Mouse (Mus musculus) retina, adult 2 months (tissue): ENCODE results near the gene Tspan12.
"Not testable (repeated sequence)": the region's sequence is repeated elsewhere in the genome, so short reads cannot be mapped to it uniquely, and the experiment has no call there.

Experiments used
- DNase-seq: peaks from one replicate; pipeline ENCODE4 v3.0.0-alpha.2; 2012; ENCODE audit warnings: low read depth, low spot score

The Tspan12 gene

DNA sequence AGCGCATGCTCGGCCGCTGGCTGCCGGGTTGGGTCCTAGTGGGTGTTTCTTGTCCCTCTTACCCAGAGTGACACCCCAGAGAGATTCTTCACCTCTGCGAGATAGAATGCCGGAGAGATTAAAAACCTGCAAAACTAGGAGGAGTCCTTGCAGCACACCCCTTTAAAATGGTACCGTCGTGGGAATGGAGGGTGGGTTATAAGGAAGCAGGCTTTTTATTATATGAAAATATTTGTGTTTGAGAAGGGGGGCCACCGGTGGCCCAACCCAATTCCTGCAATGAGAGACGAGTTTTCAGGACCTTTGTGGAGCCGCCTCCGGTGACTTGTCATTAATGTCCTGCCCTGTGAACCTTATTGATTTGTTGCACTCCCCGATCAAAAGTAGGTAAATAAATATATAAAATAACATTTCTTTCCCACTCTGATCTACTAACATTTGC, at the start of gene Tspan12:
TSS of gene Tspan12 (minus strand) at position 172 of the 442 bp plus-strand sequence.
- DNase-seq = no peak

DNA sequence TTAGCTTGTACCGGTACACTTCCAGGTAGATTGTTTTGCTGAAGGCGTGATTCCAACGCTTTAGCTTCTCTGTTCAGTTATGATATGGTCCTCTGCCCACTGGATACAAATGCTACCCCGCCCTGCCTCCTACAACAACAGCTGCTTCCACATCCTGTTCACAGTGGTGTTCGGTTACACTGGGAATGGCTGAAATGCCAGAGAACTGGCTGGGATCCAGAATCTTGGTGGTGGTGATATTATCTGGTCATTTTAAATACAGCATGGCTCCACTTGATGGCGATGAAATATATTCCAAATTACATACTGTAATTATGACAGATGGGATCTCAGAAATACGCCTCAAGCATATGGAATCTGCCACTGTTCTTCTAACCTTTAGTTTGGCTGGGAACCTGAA, 42.1 kb upstream of the Tspan12 start:
- no peak for DNase-seq

DNA sequence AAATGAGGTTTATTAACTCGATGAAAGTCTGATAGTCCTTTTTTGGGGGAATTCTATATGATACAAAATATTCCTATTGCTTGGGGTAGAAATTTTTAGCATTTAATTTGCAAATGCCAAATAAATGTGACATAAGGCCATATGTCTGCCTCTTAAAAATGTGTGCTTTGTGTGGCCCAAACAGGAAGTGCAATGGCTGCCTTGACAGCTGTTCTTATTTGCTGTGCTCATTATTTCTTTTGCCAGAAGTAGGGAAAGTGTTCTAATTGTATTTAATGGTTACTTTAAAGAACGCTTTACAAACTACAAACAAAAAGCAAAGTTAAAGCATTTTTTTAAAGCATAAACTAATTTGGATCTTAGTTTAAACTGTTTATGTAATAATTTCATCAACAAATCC, 36.8 kb upstream of the Tspan12 start:
- DNase-seq = no peak

DNA sequence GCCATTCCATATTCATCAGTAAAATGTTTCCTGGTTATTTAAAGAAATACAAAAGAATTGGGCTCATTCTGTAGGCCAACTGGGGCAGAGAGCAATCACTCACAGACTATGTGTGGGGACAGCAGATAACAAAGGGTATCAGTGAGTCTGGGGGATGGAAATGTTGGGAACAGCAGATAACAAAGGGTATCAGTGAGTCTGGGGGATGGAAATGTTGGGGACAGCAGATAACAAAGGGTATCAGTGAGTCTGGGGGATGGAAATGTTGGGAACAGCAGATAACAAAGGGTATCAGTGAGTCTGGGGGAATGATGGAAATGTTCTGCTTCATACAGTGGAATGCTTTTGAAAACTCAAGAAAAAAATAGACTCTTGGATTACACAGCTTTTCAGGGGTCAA, 35.7 kb upstream of the Tspan12 start:
- not testable (repeated sequence) for DNase-seq

DNA sequence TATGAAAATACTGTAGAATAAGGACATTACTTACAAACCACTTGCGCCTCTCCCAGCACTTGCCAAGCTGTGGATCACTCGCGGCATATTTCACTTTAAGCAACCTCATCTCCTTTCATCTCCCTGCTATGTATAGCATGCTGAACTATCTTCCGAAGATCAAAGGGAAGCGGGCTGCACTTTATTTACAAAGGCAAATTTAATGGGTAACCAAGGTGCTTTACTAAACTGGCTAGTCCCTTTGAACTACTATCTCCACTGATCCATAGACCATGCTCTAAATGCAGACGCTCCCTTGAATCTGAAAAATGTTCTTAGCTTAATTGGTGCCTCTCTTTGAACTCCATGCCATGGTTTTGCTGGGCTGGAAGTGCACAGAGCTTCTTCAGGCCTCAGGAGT, 27.2 kb upstream of the Tspan12 start:
- DNase-seq = no peak

DNA sequence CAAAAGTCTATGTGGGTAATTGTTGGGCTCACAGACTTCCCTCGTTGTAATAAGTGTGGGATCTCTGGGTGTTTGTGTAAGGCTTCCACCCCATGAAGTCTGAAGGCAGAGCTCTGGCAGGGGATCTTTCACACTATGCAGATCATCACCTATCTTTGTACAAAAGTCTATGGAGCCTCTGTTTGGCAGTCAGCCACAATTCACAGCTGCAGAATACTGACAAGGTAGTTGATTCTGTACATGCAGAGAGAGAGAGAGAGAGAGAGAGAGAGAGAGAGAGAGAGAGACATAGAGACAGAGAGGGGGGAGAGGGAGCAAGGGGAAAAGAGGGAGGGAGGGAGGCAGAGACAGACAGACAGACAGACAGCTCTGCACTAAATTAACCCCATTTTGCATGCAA, 15.0 kb upstream of the Tspan12 start:
- DNase-seq = no peak

DNA sequence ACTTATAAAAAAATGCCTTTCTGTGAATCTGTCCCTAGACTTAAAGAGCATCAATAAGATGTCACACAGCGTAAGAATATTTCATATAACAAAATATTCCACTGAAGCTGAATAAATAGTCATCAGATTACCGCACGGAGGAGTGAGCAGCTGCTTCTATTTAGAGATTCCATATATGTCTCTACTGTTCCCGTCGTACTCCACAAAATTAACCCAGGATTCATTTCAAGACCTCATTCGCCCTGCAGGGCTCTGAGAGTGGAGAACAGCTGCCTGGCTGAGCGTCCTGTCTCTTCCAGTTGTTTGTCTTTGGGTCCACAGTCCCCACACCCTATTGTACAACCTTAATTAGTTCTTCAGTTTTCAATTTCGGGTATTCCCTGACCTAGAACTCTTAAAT, 11.9 kb upstream of the Tspan12 start:
- no peak for DNase-seq

GRCm38 (mm10) chr6:21863561-21863960, 11.2 kb upstream of the Tspan12 start:
- no peak for DNase-seq

GRCm38 (mm10) chr6:21861316-21861715, 9.0 kb upstream of the Tspan12 start:
- DNase-seq = no peak

DNA sequence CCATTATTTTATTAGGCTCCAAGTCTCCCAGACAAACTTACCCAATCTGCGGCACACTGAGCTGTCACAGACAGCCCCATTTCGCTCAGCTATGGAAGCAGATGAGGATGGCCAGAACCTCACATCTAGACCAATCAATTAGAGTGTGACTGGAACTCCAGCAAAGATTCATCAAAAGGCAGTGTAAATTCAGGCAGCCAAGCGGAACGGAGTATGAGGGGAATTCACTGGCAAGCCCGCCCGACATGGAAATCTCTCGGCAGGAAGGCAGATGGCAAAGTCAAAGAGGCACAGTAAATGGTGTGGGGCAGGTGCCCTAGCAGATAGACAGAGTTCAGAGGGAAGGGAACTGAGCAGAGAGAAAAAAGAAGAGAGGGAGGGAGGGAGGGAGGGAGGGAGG, 5.5 kb upstream of the Tspan12 start:
- DNase-seq = no peak

DNA sequence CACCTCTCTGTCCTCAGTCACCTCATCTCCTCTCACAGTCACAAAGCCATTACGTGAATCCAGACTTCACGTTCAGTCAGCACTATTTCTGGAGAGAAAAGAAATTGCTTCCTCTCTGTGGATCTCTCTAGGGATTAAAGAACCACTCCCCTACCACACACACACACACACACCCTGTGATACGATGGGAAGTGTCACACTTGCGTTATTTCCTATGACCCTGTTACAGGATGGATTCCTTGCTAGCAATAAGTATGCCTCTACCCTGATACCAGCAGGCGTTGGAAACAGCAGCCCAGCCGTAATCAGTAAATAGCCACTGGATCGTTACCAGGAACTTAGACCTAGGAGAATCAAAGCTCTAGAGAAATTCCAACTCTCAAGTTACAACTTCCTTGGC, 3.6 kb upstream of the Tspan12 start:
- DNase-seq = no peak

DNA sequence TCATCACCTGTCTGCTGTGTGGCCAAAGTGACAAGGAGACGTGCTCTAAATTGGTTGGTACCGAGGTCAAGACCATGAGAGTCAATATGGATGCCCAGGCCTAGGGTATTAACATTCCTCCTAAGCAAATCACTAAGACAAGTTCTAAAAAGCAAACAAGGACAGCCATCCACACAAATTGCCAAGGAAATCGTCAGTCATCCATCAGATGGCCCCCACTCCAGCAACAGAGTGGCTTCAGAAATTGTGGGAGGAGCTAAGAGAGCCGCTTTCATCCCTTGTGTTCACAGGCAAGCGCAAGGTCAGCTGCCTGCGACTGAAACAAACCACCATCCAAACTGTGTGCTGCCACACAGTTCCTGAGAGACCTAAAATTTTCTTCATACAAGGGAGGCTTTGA, 1.0 kb upstream of the Tspan12 start:
- no peak for DNase-seq

DNA sequence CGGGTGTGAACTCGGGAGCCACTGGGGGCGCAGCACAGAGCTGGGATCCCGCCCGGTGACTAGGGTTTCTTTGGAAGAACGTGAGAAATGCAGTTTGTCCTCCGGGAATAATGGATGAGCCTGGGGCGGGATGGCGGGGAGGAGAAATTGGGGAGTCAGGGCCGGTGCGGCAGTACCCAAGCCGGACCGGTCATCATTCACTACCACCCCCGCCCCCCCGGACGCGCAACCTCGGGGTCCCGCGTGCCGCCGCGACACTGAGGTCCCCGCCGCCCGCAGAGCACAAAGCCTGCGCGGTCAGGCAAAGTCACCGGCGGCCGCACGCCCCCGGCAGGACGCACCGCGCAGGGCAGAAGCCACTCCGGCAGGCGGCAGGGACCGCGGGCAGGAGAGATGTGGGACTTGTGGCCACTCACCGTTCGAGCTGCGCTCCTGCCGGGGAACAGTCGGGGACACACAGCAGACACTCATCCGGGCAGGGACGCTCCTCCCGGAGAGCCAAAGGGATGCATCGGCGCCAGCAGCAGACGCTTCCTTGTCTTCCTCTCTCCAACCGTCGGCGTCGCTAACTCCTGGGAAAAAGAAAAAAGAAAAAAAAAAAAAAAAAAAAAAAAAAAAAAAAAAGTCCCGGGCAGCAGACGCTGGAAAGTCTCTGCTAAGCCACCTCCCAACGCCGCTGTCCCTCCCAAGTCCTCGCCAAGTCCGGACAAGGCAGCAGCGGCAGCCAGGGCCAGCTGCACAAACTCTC, 545 bp downstream of the Tspan12 start:
- no peak for DNase-seq

DNA sequence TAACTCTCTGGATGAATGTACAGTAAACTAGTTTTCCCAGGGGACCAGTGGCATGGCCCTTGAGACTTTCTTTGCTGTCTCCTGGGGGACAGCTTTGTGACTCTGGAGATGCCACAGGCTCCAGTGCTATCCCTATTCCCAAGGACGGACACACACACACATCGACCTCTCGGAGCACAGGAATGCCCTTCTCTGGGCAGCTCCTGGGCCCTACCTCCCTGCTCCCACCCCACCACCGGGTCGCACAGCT, 1.0 kb downstream of the Tspan12 start:
- DNase-seq = no peak

- no peak for DNase-seq
Measured at GRCm38 (mm10) chr6:21850526-21851345, 1.6 kb downstream of the Tspan12 start.

GRCm38 (mm10) chr6:21848808-21849207, 3.5 kb downstream of the Tspan12 start:
- no peak for DNase-seq

DNA sequence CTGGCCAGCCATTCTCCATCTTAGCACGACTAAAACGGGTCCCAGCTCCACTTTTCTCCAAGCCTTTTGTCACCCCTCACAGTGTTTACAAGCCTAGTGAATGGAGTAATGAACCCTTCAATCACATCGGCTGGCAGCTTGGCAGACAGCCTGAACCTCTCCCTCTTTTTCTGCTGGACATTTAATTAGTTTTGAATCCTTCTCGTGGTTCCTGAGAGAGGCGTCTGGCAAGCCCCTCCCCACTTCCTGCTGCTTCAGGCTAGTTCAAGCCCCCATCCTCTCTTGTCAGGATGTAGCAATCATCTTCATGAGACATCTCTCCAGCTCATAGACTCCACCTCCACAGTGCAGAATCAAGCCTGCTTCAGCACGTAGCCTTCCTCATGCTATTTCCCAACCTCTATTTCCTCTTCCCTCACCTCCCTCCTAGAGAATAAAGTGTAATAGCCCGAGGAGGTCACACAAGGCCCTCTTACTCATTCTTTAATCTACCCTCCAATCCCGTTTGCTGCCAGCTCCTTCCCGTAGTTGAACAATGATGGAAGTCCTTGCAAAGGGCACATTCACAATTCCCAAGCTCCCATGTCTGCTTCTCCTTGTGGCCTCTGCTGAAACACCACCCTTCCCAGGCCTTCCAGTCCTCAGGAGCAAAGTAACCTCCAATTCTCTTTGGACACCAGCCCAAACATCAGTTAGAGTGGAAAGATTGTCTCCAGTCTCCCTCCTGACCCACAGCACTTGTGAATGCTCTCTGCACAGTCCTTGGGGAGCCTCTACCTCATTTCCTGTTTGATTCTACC, 12.1 kb downstream of the Tspan12 start:
- no peak for DNase-seq

DNA sequence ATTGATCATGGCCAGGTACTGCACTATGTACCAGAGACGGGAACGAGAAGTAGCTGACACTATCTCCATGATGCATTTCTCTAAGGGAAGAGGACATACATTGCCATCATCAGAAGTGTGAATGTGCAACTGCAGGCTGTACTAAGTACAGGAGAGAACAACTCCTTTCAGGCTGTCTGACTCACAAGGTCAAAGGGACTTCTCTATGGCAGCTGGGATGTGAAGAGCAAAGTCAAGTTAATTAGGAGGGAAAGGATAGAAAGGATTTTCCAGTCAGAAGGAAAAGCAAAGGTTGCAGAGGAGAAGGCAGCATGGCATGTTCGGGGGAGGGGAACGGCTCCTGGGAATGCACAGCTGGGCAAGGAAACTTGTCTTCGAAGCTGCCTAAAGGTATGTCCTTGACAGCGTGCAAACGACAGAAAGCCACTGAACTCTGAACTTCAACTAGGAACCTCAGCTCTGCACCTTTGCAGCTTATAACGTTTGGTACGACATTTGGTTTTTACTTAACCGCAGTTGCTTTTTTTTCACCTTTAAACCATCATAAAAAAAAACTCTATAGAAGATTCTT, 13.0 kb downstream of the Tspan12 start:
- no peak for DNase-seq

GRCm38 (mm10) chr6:21833531-21833930, 18.8 kb downstream of the Tspan12 start:
- DNase-seq = no peak

DNA sequence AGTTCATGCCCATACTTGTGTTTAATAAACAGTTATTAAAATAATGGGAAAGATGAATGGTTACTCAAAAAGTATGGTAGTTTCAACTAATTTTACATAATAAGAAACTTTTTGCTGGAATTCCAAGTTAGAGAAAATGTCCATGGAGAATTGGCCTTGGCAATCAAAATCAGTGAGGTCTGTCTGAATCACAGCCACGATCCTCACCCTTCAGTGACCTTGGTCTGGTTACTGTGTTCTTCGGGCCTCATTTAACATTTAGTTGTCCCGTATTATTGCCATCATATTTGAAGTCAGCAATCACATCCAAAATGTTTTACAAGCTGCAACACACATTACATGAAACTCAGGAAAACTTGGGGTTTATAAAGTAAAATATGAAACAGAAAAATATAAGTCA, 20.4 kb downstream of the Tspan12 start:
- no peak for DNase-seq

GRCm38 (mm10) chr6:21830931-21831330, 21.4 kb downstream of the Tspan12 start:
- no peak for DNase-seq

GRCm38 (mm10) chr6:21829930-21830329, 22.4 kb downstream of the Tspan12 start:
- no peak for DNase-seq
